Mouse (Mus musculus) natural killer cell, adult 2 months (primary cell): Measurements from ENCODE around the gene Prpf3.
"Not testable (repeated sequence)": the region's sequence is repeated elsewhere in the genome, so short reads cannot be mapped to it uniquely, and the experiment has no call there.

Source experiments
- DNase-seq, 2 experiments: peaks; one replicate each; pipeline ENCODE4 v3.0.0; 2022; ENCODE audit warnings: low spot score in 2 of 2

The Prpf3 gene

DNA sequence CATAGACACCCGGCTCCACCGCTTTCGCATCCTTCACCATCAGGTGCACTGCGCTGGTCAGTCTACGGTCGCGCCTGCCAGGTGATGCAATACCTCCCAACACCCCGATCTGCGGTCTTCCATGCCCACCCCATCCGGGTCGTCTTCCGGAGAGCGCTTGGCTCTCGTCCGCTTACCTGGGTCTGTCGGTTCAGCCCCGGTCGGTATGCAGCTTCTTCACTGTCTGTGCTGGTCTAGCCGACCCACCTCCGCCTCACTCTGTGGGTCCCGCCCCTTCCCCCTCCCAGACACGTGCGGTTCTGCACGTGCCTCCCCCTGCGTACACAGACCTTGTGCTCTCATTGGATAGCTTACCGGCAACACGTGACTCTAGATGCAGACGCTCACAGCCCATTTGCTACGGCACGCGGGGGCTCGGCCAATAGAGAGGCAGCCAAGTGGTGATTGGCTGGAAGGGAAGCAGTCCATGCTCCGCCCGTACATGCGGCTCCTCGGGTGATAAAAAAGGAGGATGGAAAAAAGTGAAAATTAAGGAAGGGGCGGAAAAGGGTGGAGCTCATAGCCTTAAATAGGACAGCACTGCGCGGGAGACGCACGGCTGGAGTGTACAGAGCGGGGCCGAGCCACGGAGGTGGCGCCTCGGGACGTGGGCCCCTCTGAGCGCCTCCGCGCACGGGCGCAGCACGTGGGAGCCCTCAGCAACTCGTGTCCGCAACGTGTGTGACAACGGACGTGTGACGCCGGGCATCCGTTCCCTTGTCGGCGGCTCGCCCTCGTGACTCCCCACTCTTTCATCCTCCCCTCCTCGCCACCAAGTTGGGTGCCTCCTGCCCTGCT, 26.5 kb upstream of the Prpf3 start, which contains the start of gene Ciart:
TSS of gene Ciart (minus strand) at position 273 of the 837 bp plus-strand sequence.
- DNase-seq = peak; percentile 84 to 91

DNA sequence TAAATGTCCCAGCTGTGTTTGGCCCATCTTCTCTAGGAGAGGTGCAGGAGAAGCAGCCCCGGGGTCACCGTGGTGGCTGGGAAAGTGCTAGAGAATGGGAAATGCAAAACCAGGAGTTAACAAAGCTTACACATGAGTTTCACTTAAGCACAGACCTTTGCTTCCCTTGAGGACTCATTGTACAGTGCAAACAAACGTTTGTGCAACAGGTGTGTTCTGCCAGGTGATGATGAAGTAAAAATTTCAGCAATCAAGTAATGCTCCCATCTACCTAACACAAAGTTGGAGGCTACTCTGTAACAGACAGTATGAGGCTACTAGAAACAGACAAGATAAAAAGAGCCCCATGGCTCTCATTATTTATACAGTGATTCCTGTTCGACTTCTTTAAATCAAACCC, 23.4 kb upstream of the Prpf3 start:
- no peak for DNase-seq

DNA sequence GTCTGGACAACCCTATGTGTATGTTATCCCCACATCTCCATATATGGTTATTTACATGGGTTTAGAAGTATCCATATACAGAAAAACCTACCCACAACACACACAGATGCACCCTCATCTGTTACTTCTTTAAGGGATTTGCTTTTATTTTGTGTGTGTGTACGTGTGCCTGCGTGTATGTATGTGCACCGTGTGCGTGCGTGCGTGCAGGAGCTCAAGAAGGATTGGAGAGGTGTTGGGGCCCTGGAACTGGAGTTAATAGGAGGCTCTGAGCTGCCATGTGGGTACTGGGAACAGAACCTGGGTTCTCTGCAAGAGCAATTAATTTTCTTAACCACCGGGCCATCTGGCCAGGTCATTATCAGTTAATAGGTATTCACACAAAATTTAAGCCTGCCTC, 16.4 kb upstream of the Prpf3 start:
- no peak for DNase-seq

GRCm38 (mm10) chr3:95871392-95871867, 15.7 kb upstream of the Prpf3 start, which contains the start of gene Mrps21:
Gene Mrps21 (minus strand): TSS chr3:95871519.
- peak; percentile 79 to 83 for DNase-seq

- no peak for DNase-seq
Measured at GRCm38 (mm10) chr3:95870976-95871375, 15.3 kb upstream of the Prpf3 start.

DNA sequence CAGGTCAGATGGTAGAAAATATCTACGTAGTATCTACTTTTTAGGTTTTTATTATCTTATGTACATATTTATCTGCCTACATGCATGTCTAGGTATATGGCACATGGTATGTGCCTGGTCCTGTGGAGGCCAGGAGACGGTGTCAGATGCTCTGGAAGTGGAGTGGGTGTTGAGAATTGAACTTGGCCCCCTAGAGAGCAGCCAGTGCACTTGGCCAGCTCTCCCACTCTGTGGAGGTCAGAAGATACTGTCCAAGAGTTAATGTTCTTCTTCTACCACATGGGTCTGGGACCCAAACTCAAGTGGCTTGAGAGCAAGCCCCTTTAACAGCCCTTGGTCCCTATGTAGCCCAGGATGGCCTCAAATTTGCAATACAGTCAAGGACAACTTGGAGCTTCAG, 11.7 kb upstream of the Prpf3 start:
- no peak for DNase-seq

DNA sequence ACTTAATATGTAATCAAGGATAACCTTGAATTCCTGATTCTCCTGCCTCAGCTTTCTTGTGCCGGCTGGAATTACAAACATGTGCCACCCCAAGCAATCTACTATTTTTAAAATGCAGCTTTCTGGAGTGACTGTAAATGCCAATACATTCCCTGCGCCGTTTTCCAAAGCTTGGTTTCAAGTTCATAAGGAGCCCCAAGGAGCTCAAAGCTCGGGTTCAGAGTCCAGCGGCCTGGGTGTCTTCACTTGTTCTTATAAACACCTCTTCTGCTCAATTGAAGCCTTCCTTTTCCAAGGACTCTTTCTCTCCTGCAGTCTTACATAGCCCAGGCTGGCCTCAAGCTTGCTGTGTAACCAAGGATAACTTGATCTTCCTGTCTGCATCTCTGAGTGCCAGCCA, 10.4 kb upstream of the Prpf3 start:
- DNase-seq = no peak

- no peak for DNase-seq
Measured at GRCm38 (mm10) chr3:95865571-95865970, 9.9 kb upstream of the Prpf3 start.

DNA sequence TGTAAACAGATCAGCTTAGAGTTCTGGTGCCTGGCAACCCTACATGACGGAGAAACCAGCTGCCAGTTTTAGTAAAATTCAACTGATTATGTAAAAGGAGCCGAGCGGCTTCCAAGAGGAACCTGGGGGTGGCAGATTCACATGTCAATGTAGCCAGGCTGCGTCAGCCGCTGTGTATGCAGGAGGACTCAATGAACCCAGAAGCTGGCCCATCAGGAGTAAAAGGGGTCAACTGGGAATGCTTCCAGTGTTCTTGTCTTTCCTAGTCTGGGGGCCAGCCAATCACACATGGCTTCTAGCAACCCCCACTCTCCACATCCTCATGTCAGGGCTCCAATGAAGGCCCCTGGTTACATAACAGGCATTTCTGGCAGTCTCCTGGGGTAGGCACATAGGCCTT, 9.4 kb upstream of the Prpf3 start:
- DNase-seq = no peak

GRCm38 (mm10) chr3:95863578-95863977, 7.9 kb upstream of the Prpf3 start:
- DNase-seq = no peak

GRCm38 (mm10) chr3:95861796-95862195, 6.1 kb upstream of the Prpf3 start:
- DNase-seq = peak; percentile 71 to 83

DNA sequence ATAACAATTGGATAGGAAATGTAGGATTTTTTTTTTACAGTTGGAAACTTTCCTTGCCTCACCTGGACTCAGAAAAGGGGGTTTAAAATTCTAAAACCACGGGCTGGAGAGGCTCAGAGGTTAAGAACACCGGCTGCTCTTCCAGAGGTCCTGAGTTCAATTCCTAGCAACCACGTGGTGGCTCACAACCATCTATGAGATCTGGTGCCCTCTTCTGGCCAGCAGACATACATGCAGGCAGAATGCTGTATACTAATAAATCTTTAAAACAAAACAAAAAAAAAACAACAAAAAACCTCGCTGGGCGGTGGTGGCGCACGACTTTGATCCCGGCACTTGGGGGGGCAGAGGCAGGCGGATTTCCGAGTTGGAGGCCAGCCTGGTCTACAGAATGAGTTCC, 5.5 kb upstream of the Prpf3 start:
- DNase-seq = peak; percentile 13 to 31

- no peak for DNase-seq
Measured at GRCm38 (mm10) chr3:95860323-95860722, 4.6 kb upstream of the Prpf3 start.

DNA sequence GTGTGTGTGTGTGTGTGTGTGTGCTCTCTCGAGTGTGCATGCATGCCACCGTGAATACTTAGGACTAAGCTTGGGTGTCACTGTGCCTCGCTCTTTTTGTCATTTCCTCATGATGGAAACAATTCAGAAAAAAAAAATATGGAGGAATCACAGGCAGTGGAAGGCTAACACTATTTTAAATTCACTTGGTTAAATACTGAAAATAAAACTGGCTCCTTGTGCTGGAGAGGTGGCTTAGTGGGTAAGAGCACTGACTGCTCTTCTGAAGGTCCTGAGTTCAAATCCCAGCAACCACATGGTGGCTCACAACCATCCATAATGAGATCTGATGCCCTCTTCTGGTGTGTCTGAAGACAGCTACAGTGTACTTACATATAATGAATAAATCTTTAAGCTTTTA, 2.6 kb upstream of the Prpf3 start:
- not testable (repeated sequence) for DNase-seq

DNA sequence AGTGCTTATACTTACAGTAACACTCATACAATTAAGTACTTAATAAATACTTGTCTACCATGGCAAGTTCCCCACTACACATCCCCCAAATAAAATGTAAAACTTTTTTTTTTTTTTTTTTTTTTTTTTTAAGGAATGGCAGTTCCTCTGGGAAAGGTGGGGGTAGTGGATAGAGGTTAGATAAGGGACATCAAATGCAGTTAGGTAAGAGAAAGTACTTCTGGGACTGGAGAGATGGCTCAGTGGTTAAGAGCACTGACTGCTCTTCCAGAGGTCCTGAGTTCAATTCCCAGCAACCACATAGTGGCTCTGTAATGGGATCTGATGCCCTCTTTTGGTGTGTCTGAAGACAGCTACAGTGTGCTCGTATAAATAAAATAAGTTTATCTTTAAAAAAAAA, 1.4 kb upstream of the Prpf3 start:
- not testable (repeated sequence) for DNase-seq

- no peak for DNase-seq
Measured at GRCm38 (mm10) chr3:95856115-95856514, 430 bp upstream of the Prpf3 start.

DNA sequence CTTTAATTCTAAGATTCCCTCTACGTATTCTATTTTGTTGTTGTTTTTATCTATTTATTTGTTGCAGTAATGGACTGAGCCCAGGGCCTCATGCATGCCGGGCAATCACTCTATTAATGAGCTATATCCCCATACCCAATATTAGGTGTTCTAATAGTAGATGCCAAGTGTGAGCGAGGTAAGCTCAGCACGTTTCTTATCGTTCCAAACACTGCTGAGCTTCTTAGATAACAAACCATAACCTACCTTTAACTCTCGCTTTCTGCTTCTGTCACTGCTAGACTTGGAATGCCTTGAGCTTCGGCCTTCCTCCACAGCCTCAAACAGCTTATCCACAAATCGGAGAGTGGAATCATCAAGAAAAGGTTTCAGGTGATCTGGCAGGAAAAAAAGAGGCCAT, 4.4 kb downstream of the Prpf3 start:
- DNase-seq = no peak

GRCm38 (mm10) chr3:95850611-95851010, 5.1 kb downstream of the Prpf3 start:
- DNase-seq = no peak

DNA sequence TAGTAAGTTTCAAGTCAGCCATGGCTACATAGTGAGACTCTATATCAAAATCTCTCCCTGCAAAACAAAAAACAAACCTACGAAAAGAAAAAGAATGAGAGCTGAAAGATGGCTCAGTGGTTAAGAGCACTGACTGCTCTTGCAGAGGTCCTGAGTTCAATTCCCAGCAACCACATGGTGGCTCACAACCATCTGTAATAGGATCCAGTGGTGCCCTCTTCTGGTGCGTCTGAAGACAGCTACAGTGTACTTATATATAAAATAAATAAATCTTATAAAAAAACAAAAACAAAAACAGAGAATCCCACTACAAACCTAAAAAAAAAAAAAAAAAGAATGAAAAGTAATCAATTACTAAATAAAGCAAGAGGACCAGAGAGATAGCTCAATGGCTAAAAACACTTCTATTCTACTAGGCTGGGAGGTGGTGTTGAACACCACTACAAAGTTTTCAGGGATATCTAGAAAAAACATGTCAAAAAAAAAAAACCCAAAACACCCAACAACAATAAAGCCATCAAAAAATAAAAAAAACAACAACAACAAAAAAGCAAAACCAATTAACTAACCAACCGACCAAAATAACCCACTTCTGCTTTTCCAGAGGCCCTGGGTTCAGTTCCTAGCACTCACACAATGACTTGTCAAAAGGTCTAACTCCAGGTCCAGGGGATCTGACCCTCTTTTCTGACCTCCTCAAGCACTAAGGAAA, 13.0 kb downstream of the Prpf3 start:
- DNase-seq = no peak

DNA sequence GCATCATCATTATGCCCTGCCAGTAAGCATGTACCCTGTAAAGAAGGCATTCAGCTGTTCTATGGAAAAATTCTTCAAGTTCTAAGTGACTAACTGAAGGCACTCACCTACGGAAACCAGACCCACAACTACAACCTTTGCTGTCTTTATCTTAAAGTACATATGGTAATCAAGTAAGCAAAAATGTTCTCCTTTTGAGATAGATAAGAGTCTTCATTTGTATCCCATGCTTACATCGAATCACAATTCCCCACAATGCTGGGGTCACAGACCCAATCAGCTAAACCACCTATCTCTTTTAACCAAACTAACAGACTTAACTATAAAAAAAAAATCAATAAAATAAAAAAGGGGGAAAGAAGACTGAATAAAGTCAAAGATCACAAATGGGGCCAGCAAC, 16.4 kb downstream of the Prpf3 start:
- DNase-seq = no peak

GRCm38 (mm10) chr3:95829053-95829452, 26.6 kb downstream of the Prpf3 start:
- no peak for DNase-seq

GRCm38 (mm10) chr3:95826275-95826674, 29.4 kb downstream of the Prpf3 start:
- DNase-seq = no peak
